Mouse (Mus musculus): ENCODE results near the gene Sgcd.

- no peak for TF ChIP-seq EP300 (optimal IDR thresholded peaks at IDR 0.05)
- no peak for TF ChIP-seq CTCF (IDR thresholded peaks at IDR 0.05; ENCODE audit: low read depth)
Observed at GRCm38 (mm10) chr11:47630186-47630585, 358.6 kb downstream of the Sgcd start.
